Mouse (Mus musculus) limb, embryonic 10.5 days (tissue): Measurements from ENCODE around the gene Cyb561. TPM values are rescaled to one million over a fixed set of nuclear protein-coding genes. Genes with fewer than 3 reads are reported as not detected.

Experiments
- DNase-seq: peaks from one replicate; pipeline ENCODE4 v3.0.0-alpha.2; 2017; ENCODE audit warnings: low spot score
- H3K27ac ChIP-seq: fragments of 300-500 bp; sonication (generic); 2 replicates; pipeline ENCODE4 v1.5.1; 2016; ENCODE audit warnings: mild to moderate bottlenecking
- H3K27me3 ChIP-seq: fragments of 300-500 bp; sonication (generic); 2 replicates; pipeline ENCODE4 v1.6.1; 2016; ENCODE audit warnings: low read depth, mild to moderate bottlenecking; ENCODE audit not compliant: poor library complexity, severe bottlenecking
- H3K36me3 ChIP-seq: fragments of 300-500 bp; sonication (generic); 2 replicates; pipeline ENCODE4 v1.6.1; 2016; ENCODE audit warnings: mild to moderate bottlenecking, moderate library complexity
- H3K4me1 ChIP-seq: fragments of 300-500 bp; sonication (generic); 2 replicates; pipeline ENCODE4 v1.6.1; 2016
- H3K4me3 ChIP-seq: fragments of 300-500 bp; sonication (generic); 2 replicates; pipeline ENCODE4 v1.5.1; 2016; ENCODE audit warnings: mild to moderate bottlenecking, moderate library complexity
- H3K9me3 ChIP-seq: fragments of 300-500 bp; sonication (generic); replicated peaks from 2 replicates; pipeline ENCODE4 v1.6.1; 2016; ENCODE audit warnings: mild to moderate bottlenecking
- WGBS: fragments of 180-500 bp; shearing (Covaris S2); methylation state at CpG from one replicate; pipeline ENCODE4 v1.1.7; 2016; 5-methylcytosine and 5-hydroxymethylcytosine counted together
- polyA plus RNA-seq: library from polyadenylated mRNA; unstranded; fragments of >200 nt; fragmentation: Nextera tagmentation; extraction: Ambion mirVana; gene quantifications from 2 replicates; pipeline ENCODE4 v1.2.1, GENCODE M21; 2016

Cyb561 gene
- polyA plus RNA-seq, 1 experiment from 2014 or later: 7.1 TPM

GRCm38 (mm10) chr11:105968948-105969347, 15.8 kb upstream of the Cyb561 start:
- DNase-seq: no peak
- peaks cover 18% of the 10 kb centered on the region for H3K4me1 ChIP-seq
- H3K4me3 ChIP-seq: no peak overlapping the region; the same call in 1 of the 2 replicates
- H3K36me3 ChIP-seq: no peaks in the 10 kb centered on the region
- no peak overlapping the region for H3K27ac ChIP-seq
- H3K27me3 ChIP-seq: peaks cover 72% of the 10 kb centered on the region
- no peaks in the 10 kb centered on the region for H3K9me3 ChIP-seq
- 52% methylated on average over 10 of the region's 10 CpGs for WGBS

GRCm38 (mm10) chr11:105967741-105968574, 14.8 kb upstream of the Cyb561 start, which contains the start of gene Ace:
Ace (plus strand) TSS chr11:105967945.
- Histone ChIP-seq H3K4me3 (peak within 1 kb of the TSS; percentile 68), H3K36me3 (no peaks in the 10 kb centered on the region), H3K27me3 (peaks cover 69% of the 10 kb centered on the region), H3K27ac (peak within 1 kb of the TSS; percentile 64), H3K4me1 (peaks cover 18% of the 10 kb centered on the region), H3K9me3 (no peaks in the 10 kb centered on the region)
- WGBS: 1% methylated on average over 72 of the region's 76 CpGs
- DNase-seq: peak; percentile 61

GRCm38 (mm10) chr11:105966288-105966687, 13.2 kb upstream of the Cyb561 start:
- no peak for DNase-seq
- Histone ChIP-seq H3K27ac (no peak overlapping the region), H3K4me3 (no peak overlapping the region), H3K27me3 (peaks cover 60% of the 10 kb centered on the region), H3K4me1 (peaks cover 18% of the 10 kb centered on the region), H3K36me3 (no peaks in the 10 kb centered on the region), H3K9me3 (no peaks in the 10 kb centered on the region)
- WGBS: 80% methylated on average over 4 of the region's 4 CpGs

GRCm38 (mm10) chr11:105964691-105965090, 11.6 kb upstream of the Cyb561 start:
- H3K4me3 ChIP-seq: no peak overlapping the region
- H3K27me3 ChIP-seq: peaks cover 44% of the 10 kb centered on the region
- no peaks in the 10 kb centered on the region for H3K9me3 ChIP-seq
- no peak overlapping the region for H3K27ac ChIP-seq
- H3K36me3 ChIP-seq: no peaks in the 10 kb centered on the region
- no peak for DNase-seq
- 65% methylated on average over 5 of the region's 5 CpGs for WGBS
- peaks cover 18% of the 10 kb centered on the region for H3K4me1 ChIP-seq

GRCm38 (mm10) chr11:105959355-105959754, 6.2 kb upstream of the Cyb561 start:
- no peaks in the 10 kb centered on the region; the same call in 1 of the 2 replicates for H3K4me1 ChIP-seq
- WGBS: 63% methylated on average over 17 of the region's 17 CpGs
- H3K27me3 ChIP-seq: no peaks in the 10 kb centered on the region
- no peaks in the 10 kb centered on the region for H3K9me3 ChIP-seq
- DNase-seq: no peak
- H3K36me3 ChIP-seq: no peaks in the 10 kb centered on the region
- H3K27ac ChIP-seq: no peak overlapping the region
- no peak overlapping the region for H3K4me3 ChIP-seq

- 51% methylated on average over 1 of the region's 1 CpGs for WGBS
- Histone ChIP-seq H3K4me3 (no peak overlapping the region), H3K9me3 (no peaks in the 10 kb centered on the region), H3K27me3 (no peaks in the 10 kb centered on the region), H3K36me3 (no peaks in the 10 kb centered on the region), H3K27ac (no peak overlapping the region), H3K4me1 (no peaks in the 10 kb centered on the region; the same call in 1 of the 2 replicates)
- no peak for DNase-seq
Observed at GRCm38 (mm10) chr11:105958566-105958965, 5.4 kb upstream of the Cyb561 start.

GRCm38 (mm10) chr11:105957501-105957900, 4.4 kb upstream of the Cyb561 start:
- Histone ChIP-seq H3K9me3 (no peaks in the 10 kb centered on the region), H3K36me3 (no peaks in the 10 kb centered on the region), H3K27me3 (no peaks in the 10 kb centered on the region), H3K4me3 (no peak overlapping the region), H3K4me1 (peaks cover 4% of the 10 kb centered on the region; the same call in 1 of the 2 replicates), H3K27ac (no peak overlapping the region)
- WGBS: 69% methylated on average over 6 of the region's 6 CpGs
- DNase-seq: no peak

GRCm38 (mm10) chr11:105955815-105956430, 2.8 kb upstream of the Cyb561 start:
- Histone ChIP-seq H3K27ac (no peak overlapping the region), H3K9me3 (no peaks in the 10 kb centered on the region), H3K27me3 (no peaks in the 10 kb centered on the region), H3K4me1 (peaks cover 17% of the 10 kb centered on the region), H3K4me3 (no peak overlapping the region), H3K36me3 (no peaks in the 10 kb centered on the region)
- WGBS: 94% methylated on average over 28 of the region's 28 CpGs
- DNase-seq: no peak

- H3K9me3 ChIP-seq: no peaks in the 10 kb centered on the region
- H3K4me3 ChIP-seq: no peak overlapping the region
- H3K36me3 ChIP-seq: no peaks in the 10 kb centered on the region
- WGBS: 82% methylated on average over 6 of the region's 6 CpGs
- no peak overlapping the region for H3K27ac ChIP-seq
- no peak for DNase-seq
- peaks cover 23% of the 10 kb centered on the region for H3K4me1 ChIP-seq
- no peaks in the 10 kb centered on the region for H3K27me3 ChIP-seq
Observed at GRCm38 (mm10) chr11:105953402-105953801, 266 bp upstream of the Cyb561 start.

- no peak overlapping the region for H3K4me3 ChIP-seq
- no peak for DNase-seq
- H3K27me3 ChIP-seq: no peaks in the 10 kb centered on the region
- WGBS: 88% methylated on average over 9 of the region's 9 CpGs
- no peaks in the 10 kb centered on the region for H3K9me3 ChIP-seq
- no peaks in the 10 kb centered on the region for H3K36me3 ChIP-seq
- H3K4me1 ChIP-seq: peaks cover 28% of the 10 kb centered on the region
- peak overlapping the region; percentile 15; the same call in 1 of the 2 replicates for H3K27ac ChIP-seq
Observed at GRCm38 (mm10) chr11:105952111-105952510, 1.0 kb downstream of the Cyb561 start.

GRCm38 (mm10) chr11:105951601-105952044, 1.5 kb downstream of the Cyb561 start:
- Histone ChIP-seq H3K27ac (no peak overlapping the region; the same call in 1 of the 2 replicates), H3K4me1 (peaks cover 29% of the 10 kb centered on the region)
- 35% methylated on average over 3 of the region's 3 CpGs for WGBS

GRCm38 (mm10) chr11:105950519-105950918, 2.6 kb downstream of the Cyb561 start:
- no peak for DNase-seq
- Histone ChIP-seq H3K4me3 (no peak overlapping the region), H3K27ac (no peak overlapping the region), H3K36me3 (no peaks in the 10 kb centered on the region), H3K9me3 (no peaks in the 10 kb centered on the region), H3K4me1 (peaks cover 29% of the 10 kb centered on the region), H3K27me3 (peaks cover 8% of the 10 kb centered on the region)
- WGBS: 73% methylated on average over 4 of the region's 4 CpGs

More at GRCm38 (mm10) chr11:105951601-105952044, 1.5 kb downstream of the Cyb561 start:
- Histone ChIP-seq H3K9me3 (no peaks in the 10 kb centered on the region), H3K36me3 (no peaks in the 10 kb centered on the region), H3K4me3 (no peak overlapping the region), H3K27me3 (no peaks in the 10 kb centered on the region)
- DNase-seq: no peak

- H3K4me3 ChIP-seq: no peak overlapping the region
- H3K4me1 ChIP-seq: peaks cover 48% of the 10 kb centered on the region
- H3K9me3 ChIP-seq: no peaks in the 10 kb centered on the region
- DNase-seq: no peak
- WGBS: 85% methylated on average over 2 of the region's 2 CpGs
- H3K36me3 ChIP-seq: no peaks in the 10 kb centered on the region
- H3K27me3 ChIP-seq: peaks cover 31% of the 10 kb centered on the region
- no peak overlapping the region for H3K27ac ChIP-seq
Observed at GRCm38 (mm10) chr11:105948255-105948654, 4.9 kb downstream of the Cyb561 start.
